Mouse (Mus musculus): Measurements from ENCODE around the gene Nckap5l.

- TF ChIP-seq POLR2A (IDR thresholded peaks at IDR 0.05; ENCODE audit: control insufficient read depth, low read depth, low read length) (no peak), CTCF (IDR thresholded peaks at IDR 0.05; ENCODE audit: control insufficient read depth, insufficient read depth, insufficient replicate concordance, low read depth, low read length) (no peak)
These were observed 70.8 kb downstream of the Nckap5l start for GRCm38 (mm10) chr15:99386796-99387195.
